Mouse (Mus musculus) bone marrow macrophage, adult 2 months (primary cell): ENCODE results near the gene Trpc1.

Source experiments
- CTCF ChIP-seq: IDR thresholded peaks from 2 replicates; pipeline ENCODE4 v1.5.1; 2012; ENCODE audit warnings: low read depth, mild to moderate bottlenecking, low read length, moderate library complexity
- POLR2A ChIP-seq: IDR thresholded peaks from 2 replicates; pipeline ENCODE4 v1.6.1; 2012; ENCODE audit warnings: mild to moderate bottlenecking, low read depth, low read length, borderline replicate concordance

DNA sequence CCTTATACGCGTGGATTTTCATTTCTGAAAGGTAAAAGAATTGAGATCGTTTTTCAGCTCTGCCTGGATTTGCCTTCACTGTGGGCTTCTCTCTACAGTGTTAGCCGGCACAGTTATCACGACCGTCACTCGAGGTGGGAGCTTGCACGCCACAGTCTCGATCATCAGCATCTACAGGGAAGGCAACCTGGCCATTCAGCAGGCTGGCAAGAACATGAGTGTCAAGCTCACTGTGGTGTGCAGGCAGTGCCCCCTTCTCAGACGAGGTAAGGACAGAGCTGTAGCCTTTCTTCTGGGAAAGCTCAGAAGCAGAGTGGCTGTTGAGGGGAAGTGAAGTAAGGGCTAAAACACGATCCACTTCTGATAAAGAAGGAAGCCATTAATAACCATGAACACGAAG is 55.6 kb downstream of the Trpc1 start:
- no peak for TF ChIP-seq CTCF
- TF ChIP-seq POLR2A, result no peak
